Mouse (Mus musculus) liver, embryonic 11.5 days (tissue): ENCODE measurements at regions not wholly inside any gene's neighbourhood (a gene's known extent, or its start where the extent isn't known, plus 50 kb on each side); places are given as distances from the start of the nearest gene placed in this dataset.

Experiments used
- ATAC-seq: fragments of 200-750 bp; cut with Nextera tagmentation; replicated peaks from 2 replicates; pipeline ENCODE4 v1.8.0; 2017; ENCODE audit warnings: moderate number of reproducible peaks, mild to moderate bottlenecking, moderate TSS enrichment, moderate library complexity; ENCODE audit not compliant: low FRiP score
- DNase-seq: peaks from one replicate; pipeline ENCODE4 v3.0.0-alpha.2; 2017; ENCODE audit warnings: low spot score
- H3K27ac ChIP-seq: fragments of 300-500 bp; sonication (generic); 2 replicates; pipeline ENCODE4 v1.5.1; 2014; ENCODE audit warnings: mild to moderate bottlenecking, low read depth, low read length, control low read depth
- H3K27me3 ChIP-seq: fragments of 300-500 bp; sonication (generic); replicated peaks from 2 replicates; pipeline ENCODE4 v1.6.1; 2014; ENCODE audit warnings: low read length, mixed read lengths; ENCODE audit not compliant: control insufficient read depth, insufficient read depth
- H3K36me3 ChIP-seq: fragments of 300-500 bp; sonication (generic); 2 replicates; pipeline ENCODE4 v1.6.1; 2014; ENCODE audit warnings: mild to moderate bottlenecking, low read length, moderate library complexity, mixed read lengths; ENCODE audit not compliant: control insufficient read depth, insufficient read depth
- H3K4me1 ChIP-seq: fragments of 300-500 bp; sonication (generic); replicated peaks from 2 replicates; pipeline ENCODE4 v1.6.1; 2014; ENCODE audit warnings: low read length, mixed read lengths; ENCODE audit not compliant: control insufficient read depth, insufficient read depth
- H3K4me2 ChIP-seq: fragments of 300-500 bp; sonication (generic); 2 replicates; pipeline ENCODE4 v1.6.1; 2014; ENCODE audit warnings: mild to moderate bottlenecking, control low read depth, moderate library complexity
- H3K4me3 ChIP-seq: fragments of 300-500 bp; sonication (generic); 2 replicates; pipeline ENCODE4 v1.5.1; 2014; ENCODE audit warnings: low read depth, low read length, control low read depth
- H3K9ac ChIP-seq: fragments of 300-500 bp; sonication (generic); 2 replicates; pipeline ENCODE4 v1.6.1; 2014; ENCODE audit warnings: low read depth, low read length, control low read depth
- H3K9me3 ChIP-seq: fragments of 300-500 bp; sonication (generic); 2 replicates; pipeline ENCODE4 v1.6.1; 2016; ENCODE audit warnings: low read length, inconsistent platforms, mixed read lengths; ENCODE audit not compliant: control insufficient read depth
- WGBS: fragments of 180-500 bp; shearing (Covaris S2); extraction: QIAGEN DNeasy Blood & Tissue Kit; methylation state at CpG from one replicate; pipeline ENCODE4 v1.1.7; 2014; 5-methylcytosine and 5-hydroxymethylcytosine counted together

GRCm38 (mm10) chr17:75756487-75756886, 204.7 kb upstream of the Fam98a start:
- no peak for ATAC-seq
- Histone ChIP-seq H3K27me3 (no peaks in the 10 kb centered on the region), H3K4me2 (no peak overlapping the region), H3K27ac (no peak overlapping the region), H3K4me3 (no peak overlapping the region), H3K4me1 (no peaks in the 10 kb centered on the region), H3K36me3 (no peaks in the 10 kb centered on the region), H3K9ac (no peak overlapping the region), H3K9me3 (peaks cover 3% of the 10 kb centered on the region; the same call in 1 of the 2 replicates)
- WGBS = 85% methylated on average over 5 of the region's 5 CpGs
- no peak for DNase-seq

- no peaks in the 10 kb centered on the region for H3K4me1 ChIP-seq
- H3K4me2 ChIP-seq = no peak overlapping the region
- no peaks in the 10 kb centered on the region for H3K27me3 ChIP-seq
- H3K27ac ChIP-seq = no peak overlapping the region
- DNase-seq (no peak), ATAC-seq (no peak)
- H3K4me3 ChIP-seq = no peak overlapping the region
- 89% methylated on average over 4 of the region's 4 CpGs for WGBS
- H3K9me3 ChIP-seq = no peaks in the 10 kb centered on the region
- H3K36me3 ChIP-seq = no peaks in the 10 kb centered on the region
- H3K9ac ChIP-seq = no peak overlapping the region
Measured at GRCm38 (mm10) chr17:75716458-75716857, 164.7 kb upstream of the Fam98a start.

GRCm38 (mm10) chr17:75714578-75714977, 162.8 kb upstream of the Fam98a start:
- H3K27ac ChIP-seq = no peak overlapping the region
- H3K9me3 ChIP-seq = no peaks in the 10 kb centered on the region
- ATAC-seq = no peak

GRCm38 (mm10) chr17:75714059-75714458, 162.3 kb upstream of the Fam98a start:
- DNase-seq (no peak), ATAC-seq (no peak)
- no peak overlapping the region for H3K4me2 ChIP-seq
- no peaks in the 10 kb centered on the region for H3K27me3 ChIP-seq
- WGBS = 78% methylated on average over 1 of the region's 1 CpGs
- H3K27ac ChIP-seq = no peak overlapping the region
- no peaks in the 10 kb centered on the region for H3K9me3 ChIP-seq
- H3K4me1 ChIP-seq = no peaks in the 10 kb centered on the region
- H3K9ac ChIP-seq = no peak overlapping the region
- H3K36me3 ChIP-seq = no peaks in the 10 kb centered on the region
- no peak overlapping the region for H3K4me3 ChIP-seq

More at GRCm38 (mm10) chr17:75714578-75714977, 162.8 kb upstream of the Fam98a start:
- no peak for DNase-seq
- Histone ChIP-seq H3K4me2 (no peak overlapping the region), H3K4me3 (no peak overlapping the region), H3K4me1 (no peaks in the 10 kb centered on the region), H3K27me3 (no peaks in the 10 kb centered on the region), H3K36me3 (no peaks in the 10 kb centered on the region), H3K9ac (no peak overlapping the region)

GRCm38 (mm10) chr17:75707687-75708086, 155.9 kb upstream of the Fam98a start:
- whole genome bisulfite sequencing = 81% methylated on average over 4 of the region's 4 CpGs
- ATAC-seq = no peak

GRCm38 (mm10) chr17:75705357-75705756, 153.6 kb upstream of the Fam98a start:
- Histone ChIP-seq H3K27me3 (no peaks in the 10 kb centered on the region), H3K4me2 (no peak overlapping the region), H3K9me3 (no peaks in the 10 kb centered on the region), H3K4me3 (no peak overlapping the region), H3K4me1 (no peaks in the 10 kb centered on the region), H3K36me3 (no peaks in the 10 kb centered on the region), H3K27ac (no peak overlapping the region), H3K9ac (no peak overlapping the region)
- no peak for DNase-seq
- no peak for ATAC-seq
- WGBS = 64% methylated on average over 2 of the region's 2 CpGs

More at GRCm38 (mm10) chr17:75707687-75708086, 155.9 kb upstream of the Fam98a start:
- Histone ChIP-seq H3K9ac (no peak overlapping the region), H3K4me1 (no peaks in the 10 kb centered on the region), H3K36me3 (no peaks in the 10 kb centered on the region), H3K4me2 (no peak overlapping the region), H3K4me3 (no peak overlapping the region), H3K27ac (no peak overlapping the region), H3K27me3 (no peaks in the 10 kb centered on the region), H3K9me3 (no peaks in the 10 kb centered on the region)
- no peak for DNase-seq

- Histone ChIP-seq H3K27me3 (no peaks in the 10 kb centered on the region), H3K36me3 (no peaks in the 10 kb centered on the region), H3K4me3 (no peak overlapping the region), H3K4me1 (no peaks in the 10 kb centered on the region), H3K9ac (no peak overlapping the region), H3K9me3 (no peaks in the 10 kb centered on the region), H3K27ac (no peak overlapping the region), H3K4me2 (no peak overlapping the region)
- ATAC-seq (no peak), DNase-seq (no peak)
- 64% methylated on average over 8 of the region's 8 CpGs for whole genome bisulfite sequencing
Measured at GRCm38 (mm10) chr17:75703865-75704264, 152.1 kb upstream of the Fam98a start.

- ATAC-seq (no peak), DNase-seq (no peak)
- H3K27me3 ChIP-seq = no peaks in the 10 kb centered on the region
Measured at GRCm38 (mm10) chr17:75696729-75697103, 145.0 kb upstream of the Fam98a start.

GRCm38 (mm10) chr17:75696103-75696728, 144.5 kb upstream of the Fam98a start:
- 68% methylated on average over 5 of the region's 5 CpGs for WGBS
- Histone ChIP-seq H3K4me2 (no peak overlapping the region), H3K36me3 (no peaks in the 10 kb centered on the region), H3K9me3 (no peaks in the 10 kb centered on the region), H3K27ac (no peak overlapping the region), H3K27me3 (no peaks in the 10 kb centered on the region), H3K4me3 (no peak overlapping the region), H3K4me1 (no peaks in the 10 kb centered on the region), H3K9ac (no peak overlapping the region)
- ATAC-seq (no peak), DNase-seq (no peak)

More at GRCm38 (mm10) chr17:75696729-75697103, 145.0 kb upstream of the Fam98a start:
- Histone ChIP-seq H3K36me3 (no peaks in the 10 kb centered on the region), H3K4me3 (no peak overlapping the region), H3K27ac (no peak overlapping the region), H3K4me1 (no peaks in the 10 kb centered on the region), H3K9me3 (no peaks in the 10 kb centered on the region), H3K4me2 (no peak overlapping the region), H3K9ac (no peak overlapping the region)
- 74% methylated on average over 3 of the region's 3 CpGs for WGBS
